Mouse (Mus musculus): ENCODE measurements around the gene Ccdc73. TPM values are rescaled to one million over a fixed set of nuclear protein-coding genes. Genes with fewer than 3 reads are reported as not detected.

Gene Ccdc73
- total RNA-seq, 1 experiment from 2014 or later, result not detected

Other genes with a start within 250 kb of the Ccdc73 start
- gene Tcp11l1, start 155.6 kb upstream of the Ccdc73 start, total RNA-seq (2017), result 0.81 and 1.2 TPM in 2 replicates
- gene Pin1rt1, start 151.4 kb upstream of the Ccdc73 start, total RNA-seq (2017), result not detected in 2 replicates
- gene Depdc7, start 124.9 kb upstream of the Ccdc73 start, total RNA-seq (2017), result 0.58 and 1.5 TPM in 2 replicates
- gene Qser1, start 51.0 kb upstream of the Ccdc73 start, total RNA-seq (2017), result 5.3 and 5.6 TPM in 2 replicates
- 1.7 and 3.0 TPM in 2 replicates for gene Prrg4, start 17.9 kb upstream of the Ccdc73 start, total RNA-seq (2017)
- gene Eif3m, start 149.3 kb downstream of the Ccdc73 start, total RNA-seq (2017), result 93.9 and 103 TPM in 2 replicates
- gene Gm11060, start 224.2 kb downstream of the Ccdc73 start, total RNA-seq (2017), result not detected in 2 replicates